Mouse (Mus musculus) ES-E14 (cell line): Measurements from ENCODE around the gene Cys1. TPM values are rescaled to one million over a fixed set of nuclear protein-coding genes. Genes with fewer than 3 reads are reported as not detected.
A peak's percentile ranks its signal among the peaks of the same experiment; 100 is the strongest.

ENCODE experiments used
- DNase-seq: peaks from one replicate; pipeline ENCODE4 v3.0.0-alpha.2; 2013; ENCODE audit warnings: low read depth, low spot score
- H3K27ac ChIP-seq: 2 replicates; pipeline ENCODE4 v1.5.1; 2012; ENCODE audit warnings: low read depth, mild to moderate bottlenecking, low read length, moderate library complexity, mixed read lengths; ENCODE audit not compliant: poor library complexity, insufficient read depth, severe bottlenecking
- H3K36me3 ChIP-seq: 2 replicates; pipeline ENCODE4 v1.6.1; 2012; ENCODE audit warnings: mild to moderate bottlenecking, low read length, moderate library complexity, mixed read lengths; ENCODE audit not compliant: control insufficient read depth, poor library complexity, insufficient read depth, severe bottlenecking
- H3K4me1 ChIP-seq, 2 experiments: fragments of 150-350 bp in 1 of 2; sonication (generic) in 1 of 2; 2 replicates each; pipeline ENCODE4 v1.6.1; 2012; ENCODE audit warnings: low read length in 2 of 2, mild to moderate bottlenecking in 1 of 2, mixed read lengths in 1 of 2; ENCODE audit not compliant: control insufficient read depth in 2 of 2, insufficient read depth in 2 of 2, poor library complexity in 1 of 2
- H3K4me3 ChIP-seq, 2 experiments: fragments of 150-350 bp in 1 of 2; sonication (generic) in 1 of 2; 2 replicates each; pipeline ENCODE4 v1.5.1; 2012; ENCODE audit warnings: low read length in 2 of 2, low read depth in 1 of 2, mild to moderate bottlenecking in 1 of 2, mixed read lengths in 1 of 2; ENCODE audit not compliant: insufficient read depth in 1 of 2, poor library complexity in 1 of 2, severe bottlenecking in 1 of 2
- H3K9ac ChIP-seq: 2 replicates; pipeline ENCODE4 v1.6.1; 2012; ENCODE audit warnings: low read depth, mild to moderate bottlenecking, low read length, mixed read lengths; ENCODE audit not compliant: poor library complexity, insufficient read depth, severe bottlenecking
- H3K9me3 ChIP-seq: fragments of 150-350 bp; sonication (generic); 2 replicates; pipeline ENCODE4 v1.6.1; 2012; ENCODE audit warnings: low read depth, mild to moderate bottlenecking, low read length; ENCODE audit not compliant: control insufficient read depth, insufficient read depth
- CHD2 ChIP-seq: IDR thresholded peaks from 2 replicates; pipeline ENCODE4 v1.6.1; 2014; ENCODE audit warnings: mild to moderate bottlenecking, low read depth, low read length, inconsistent platforms
- HCFC1 ChIP-seq: IDR thresholded peaks from 2 replicates; pipeline ENCODE4 v1.6.1; 2012; ENCODE audit warnings: low read length, inconsistent platforms, borderline replicate concordance; ENCODE audit not compliant: insufficient read depth
- MAFK ChIP-seq: IDR thresholded peaks from 2 replicates; pipeline ENCODE4 v1.6.1; 2014; ENCODE audit warnings: mild to moderate bottlenecking, low read depth, low read length, inconsistent platforms; ENCODE audit not compliant: insufficient read depth
- ZC3H11A ChIP-seq: IDR thresholded peaks from 2 replicates; pipeline ENCODE4 v1.6.1; 2012; ENCODE audit warnings: low read depth, mild to moderate bottlenecking, inconsistent platforms, low read length, borderline replicate concordance
- ZNF384 ChIP-seq: IDR thresholded peaks from 2 replicates; pipeline ENCODE4 v1.6.1; 2012; ENCODE audit warnings: low read depth, low read length, inconsistent platforms
- in situ Hi-C, 2 experiments: fragments of 600-800 bp; cut with MboI; formaldehyde crosslinking; loops; one replicate each; pipeline ENCODE4 v1.15.1; 2025; ENCODE audit warnings: low sequenced_read_pairs in 2 of 2, inconsistent platforms in 1 of 2; ENCODE audit not compliant: unreplicated experiment in 2 of 2
- total RNA-seq: library from RNA; depleted of rRNA; stranded (reverse); fragments of 300-350 nt; gene quantifications from 2 replicates; pipeline ENCODE4 v1.2.3, GENCODE M21; 2012

Cys1 gene
- total RNA-seq, 1 experiment, result not detected

- Histone ChIP-seq H3K4me1 (peaks cover 5 to 8% of the 10 kb centered on the region in 2 experiments), H3K9ac (no peak overlapping the region), H3K36me3 (peaks cover 39% of the 10 kb centered on the region), H3K9me3 (no peaks in the 10 kb centered on the region), H3K4me3 (peak overlapping the region in 1 of 2 experiments; percentile 31; a peak in 1 of 4 replicates), H3K27ac (no peak overlapping the region)
- TF ChIP-seq MAFK (no peak), CHD2 (no peak), ZC3H11A (no peak), ZNF384 (no peak), HCFC1 (no peak)
- in situ Hi-C loops, result loop anchor here (10.0 kb wide), 2 partner anchors 234 to 244 kb away; no protein-coding TSS in a partner anchor
- DNase-seq, result no peak
Observed at GRCm38 (mm10) chr12:24710672-24711071, 29.1 kb upstream of the Cys1 start.

GRCm38 (mm10) chr12:24709831-24710508 is 28.4 kb upstream of the Cys1 start:
- peak; percentile 75 for DNase-seq
- peak overlapping the region; percentile 98; the same call in 1 of the 2 replicates for H3K9ac ChIP-seq
- H3K4me3 ChIP-seq, result peak overlapping the region; percentile 96 to 99
- H3K4me1 ChIP-seq, result peaks cover 5 to 10% of the 10 kb centered on the region in 2 experiments
- H3K9me3 ChIP-seq, result no peaks in the 10 kb centered on the region
- in situ Hi-C loops, result loop anchor here (10.0 kb wide), 3 partner anchors 235 to 245 kb away; no protein-coding TSS in a partner anchor
- TF ChIP-seq ZC3H11A (no peak), MAFK (no peak), ZNF384 (no peak), HCFC1 (no peak), CHD2 (no peak)
- peaks cover 39% of the 10 kb centered on the region for H3K36me3 ChIP-seq
- H3K27ac ChIP-seq, result no peak overlapping the region; the same call in 1 of the 2 replicates

- DNase-seq, result no peak
- Histone ChIP-seq H3K9me3 (no peaks in the 10 kb centered on the region), H3K36me3 (peaks cover 36% of the 10 kb centered on the region), H3K9ac (peak overlapping the region; percentile 98; the same call in 1 of the 2 replicates), H3K4me3 (peak overlapping the region; percentile 96 to 99), H3K4me1 (peaks cover 5 to 10% of the 10 kb centered on the region in 2 experiments), H3K27ac (peak overlapping the region; percentile 6; the same call in 1 of the 2 replicates)
- in situ Hi-C loops, result loop anchor here in 1 of 2 experiments (10.0 kb wide), 1 partner anchor 235 kb away; no protein-coding TSS in a partner anchor
- TF ChIP-seq MAFK, result no peak
- no peak for TF ChIP-seq HCFC1
- TF ChIP-seq CHD2, result no peak
- no peak for TF ChIP-seq ZC3H11A
- TF ChIP-seq ZNF384, result no peak
Observed at GRCm38 (mm10) chr12:24709409-24709808, 27.8 kb upstream of the Cys1 start.

GRCm38 (mm10) chr12:24708824-24709218 is 27.2 kb upstream of the Cys1 start:
- H3K4me3 ChIP-seq, result peak overlapping the region; percentile 96 to 99
- H3K9ac ChIP-seq, result peak overlapping the region; percentile 98
- in situ Hi-C loops, result loop anchor here in 1 of 2 experiments (10.0 kb wide), 1 partner anchor 234 kb away; no protein-coding TSS in a partner anchor
- peaks cover 35% of the 10 kb centered on the region for H3K36me3 ChIP-seq
- peaks cover 5 to 10% of the 10 kb centered on the region in 2 experiments for H3K4me1 ChIP-seq
- H3K9me3 ChIP-seq, result no peaks in the 10 kb centered on the region
- TF ChIP-seq HCFC1 (no peak), ZC3H11A (no peak), ZNF384 (no peak), MAFK (no peak), CHD2 (no peak)
- no peak for DNase-seq
- 0 out of 2 replicates have a peak overlapping the region, but pooled peaks have one; percentile 8 for H3K27ac ChIP-seq
